Mouse (Mus musculus) ES-E14 (cell line): ENCODE measurements around the gene Notch2.

Experiments used
- CHD2 ChIP-seq: IDR thresholded peaks from 2 replicates; pipeline ENCODE4 v1.6.1; 2014; ENCODE audit warnings: mild to moderate bottlenecking, low read depth, low read length, inconsistent platforms
- HCFC1 ChIP-seq: IDR thresholded peaks from 2 replicates; pipeline ENCODE4 v1.6.1; 2012; ENCODE audit warnings: low read length, inconsistent platforms, borderline replicate concordance; ENCODE audit not compliant: insufficient read depth
- ZNF384 ChIP-seq: IDR thresholded peaks from 2 replicates; pipeline ENCODE4 v1.6.1; 2012; ENCODE audit warnings: low read depth, low read length, inconsistent platforms

- TF ChIP-seq CHD2: no peak
- no peak for TF ChIP-seq ZNF384
- TF ChIP-seq HCFC1: no peak
Measured at GRCm38 (mm10) chr3:98062591-98063185, 49.4 kb downstream of the Notch2 start.
